Mouse (Mus musculus) embryonic stem cell, embryonic (primary cell): Measurements from ENCODE around the gene Fam76b.

Experiments used
- CTCF ChIA-PET, 4 experiments: fragments of 300-600 bp in 2 of 4; fragments of 350-600 bp in 2 of 4; sonication (Branson Sonifier 250); formaldehyde crosslinking; loops; one replicate each; lab custom pipeline; 2022; ENCODE audit warnings: inconsistent platforms in 2 of 4; lab: Charles Lee
- POLR2A ChIA-PET, 4 experiments: fragments of 300-600 bp in 2 of 4; fragments of 350-600 bp in 2 of 4; sonication (Branson Sonifier 250); formaldehyde crosslinking; loops; one replicate each; lab custom pipeline; 2022; ENCODE audit warnings: antibody characterized with exemption in 4 of 4, inconsistent platforms in 1 of 4; lab: Charles Lee

The Fam76b gene

DNA sequence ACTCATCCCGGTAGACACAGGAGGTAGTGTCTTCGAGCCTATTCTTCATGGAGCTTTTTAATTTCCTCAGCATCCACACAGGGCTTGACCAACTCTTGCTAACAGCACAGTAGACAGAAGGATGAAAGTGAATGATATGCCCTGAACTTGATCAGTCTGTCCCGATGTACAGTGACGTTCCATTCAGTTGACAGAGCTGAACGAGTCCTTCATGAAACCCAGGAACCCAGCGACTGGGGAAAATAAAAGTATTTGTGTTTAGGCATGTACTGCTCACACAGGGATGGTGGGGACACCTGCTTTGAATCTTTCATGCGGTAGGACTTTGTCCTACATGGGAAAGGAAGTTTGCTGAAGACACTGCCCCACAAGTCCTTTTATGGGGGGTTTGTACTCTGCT lies 67.4 kb downstream of the Fam76b start:
- ChIA-PET POLR2A (no interaction called here), CTCF (interaction anchor here in 1 of 4 experiments (1.2 kb wide), 1 partner anchor 462 kb away, joined by 3 read pairs; no protein-coding TSS in a partner anchor)

- ChIA-PET CTCF (no interaction called here), POLR2A (no interaction called here)
Measured at GRCm38 (mm10) chr9:13896055-13896454, 68.5 kb downstream of the Fam76b start.

DNA sequence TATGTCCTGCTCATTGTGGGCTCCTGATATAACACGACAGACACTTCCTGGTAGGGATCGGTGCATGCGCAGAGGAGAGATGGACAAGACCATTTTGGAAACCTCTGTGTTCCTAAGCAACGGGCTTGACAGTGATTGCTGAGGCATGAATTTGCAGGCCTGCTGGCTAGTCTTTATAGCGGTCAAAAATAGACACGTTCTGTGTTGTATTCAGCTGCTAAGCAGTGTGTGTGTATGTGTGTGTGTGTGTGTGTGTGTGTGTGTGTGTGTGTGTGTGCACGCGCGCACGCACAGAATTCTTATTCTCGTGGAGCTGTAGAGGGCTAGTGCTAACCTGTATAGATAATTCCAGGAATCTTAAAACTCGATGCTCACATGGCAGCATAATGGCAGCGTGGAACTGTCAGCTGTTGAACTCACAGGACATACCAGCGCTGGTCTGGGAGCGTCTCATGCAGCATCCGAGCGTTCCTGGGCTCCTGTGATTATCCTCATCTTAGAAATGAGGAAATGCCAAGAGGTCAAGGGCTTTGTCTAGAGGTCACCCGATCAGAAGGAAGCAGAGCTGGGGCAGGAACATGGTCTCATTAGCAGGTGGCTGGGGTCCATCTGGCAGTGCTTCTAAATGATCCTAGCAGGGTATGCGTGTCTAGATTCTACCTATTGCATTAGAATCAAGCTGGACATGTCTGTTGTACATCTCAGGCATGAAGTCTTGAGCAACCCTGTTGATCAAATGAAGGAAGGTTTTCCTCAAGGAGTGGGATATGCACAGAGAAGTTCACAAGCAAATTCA lies 71.2 kb downstream of the Fam76b start:
- ChIA-PET POLR2A (no interaction called here), CTCF (interaction anchor here in 2 of 4 experiments (0.6 to 0.9 kb wide), 2 partner anchors 9 to 376 kb away, joined by 3 read pairs; partner anchors contain the start of gene Sesn3 (in 1 of the 2))

GRCm38 (mm10) chr9:13902030-13902429 lies 74.5 kb downstream of the Fam76b start:
- POLR2A ChIA-PET, result no interaction called here
- CTCF ChIA-PET, result no interaction called here

DNA sequence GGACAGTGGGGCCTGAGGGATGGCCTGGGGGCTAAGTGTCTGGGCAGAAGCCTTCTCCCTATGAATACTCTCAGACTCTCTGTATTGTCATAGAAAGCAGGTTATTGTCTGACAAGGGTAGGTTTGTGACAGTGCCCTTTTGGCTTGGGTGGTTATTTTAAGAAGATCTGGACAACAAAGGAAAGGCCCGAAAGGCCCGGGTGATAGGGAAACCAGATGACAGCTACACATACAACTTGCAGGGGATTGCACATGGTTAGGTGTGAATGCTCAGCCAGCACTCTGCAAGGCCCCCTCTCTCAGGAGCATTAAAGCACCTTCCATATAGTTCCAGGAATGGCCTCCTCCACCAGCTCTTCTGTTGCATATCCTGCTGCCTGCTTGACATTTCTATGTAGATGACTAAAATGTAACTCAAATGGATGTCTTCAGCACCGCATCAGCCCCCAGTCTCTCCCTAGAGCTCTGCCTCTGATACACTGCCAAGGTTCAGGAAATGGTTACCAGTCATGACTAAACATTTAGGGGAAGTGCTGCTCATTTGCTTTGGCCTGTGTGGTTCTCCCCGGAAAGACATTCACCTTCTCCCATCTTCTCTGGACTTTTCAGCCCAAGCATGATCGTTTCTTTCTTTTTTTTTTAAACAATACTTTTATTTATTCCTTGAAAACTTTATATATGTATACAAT lies 76.7 kb downstream of the Fam76b start:
- CTCF ChIA-PET, result interaction anchor here in 2 of 4 experiments (0.7 to 1.0 kb wide), 2 partner anchors 15 to 400 kb away, joined by 3 to 4 read pairs; no protein-coding TSS in a partner anchor
- POLR2A ChIA-PET, result no interaction called here
